8 mouse cellular contexts compared by ENCODE assay signal in the genomic region with DNA sequence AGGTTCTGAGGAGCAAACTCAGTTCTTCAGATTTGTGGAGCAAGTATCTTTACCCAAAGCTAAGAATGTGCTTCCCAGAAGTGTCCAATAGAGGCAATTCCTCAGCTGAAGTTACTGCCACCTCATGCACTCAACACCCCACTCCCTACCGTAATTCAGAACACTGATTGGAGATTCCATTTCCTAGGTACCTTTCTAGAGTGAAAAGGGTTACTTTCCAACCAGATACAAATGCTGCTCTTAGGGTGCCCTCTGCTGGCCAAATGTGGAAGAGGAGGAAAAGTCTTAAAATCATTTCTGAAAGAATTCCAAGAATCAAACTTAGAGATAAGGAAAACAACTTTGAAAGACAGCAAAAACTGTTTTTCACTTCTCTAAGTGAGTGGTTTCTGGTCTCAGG. TPM values are rescaled to one million over a fixed set of nuclear protein-coding genes. Genes with fewer than 3 reads are reported as not detected.
DNase-seq lines count a peak whose midpoint lies in the region; ATAC-seq lines count a peak whose summit lies in the region.

No protein-coding gene starts in this region.

- peak; percentile 41 for DNase-seq in cerebellum, adult 11 months
- DNase-seq in cerebellum, adult 11-12 months, result no peak
- peak; percentile 79 for DNase-seq in ZHBTc4 (ENCODE audit: low read depth, low spot score)
- peak; percentile 92 for DNase-seq in embryo, embryonic 10.5 days (ENCODE audit: low spot score)
- DNase-seq in layer of hippocampus, postnatal 10 days (ENCODE audit: low spot score in 2 of 2), result peak; percentile 83 to 86
- peak; percentile 53 for DNase-seq in lung, postnatal 25 days (ENCODE audit: low spot score)
- peak; percentile 78 for DNase-seq in right cerebral cortex, postnatal 14 days

- peak; percentile 22 to 60; a peak in 3 of 4 replicates for ATAC-seq in hematopoietic stem cell, adult 5-6 weeks (replicated peaks in 1 of 2; ENCODE audit: insufficient read depth in 1 of 2, low FRiP score in 2 of 2, low TSS enrichment in 1 of 2, low read depth in 1 of 2, poor library complexity in 2 of 2, severe bottlenecking in 2 of 2)

RNA-seq across cellular contexts. Expression of a gene that starts 4.3 kb away (rescaled TPM):
- not detected in 2 replicates for total RNA-seq in hematopoietic stem cell, adult 5-6 weeks (2017)
- not detected for total RNA-seq in layer of hippocampus, postnatal 10 days (2021)

RNA-seq across cellular contexts. Expression of a gene that starts 35.8 kb away (rescaled TPM):
- total RNA-seq in hematopoietic stem cell, adult 5-6 weeks (2017), result 23.4 and 24.6 TPM in 2 replicates
- 1 to 10 TPM in 1 of 2 experiments, under 1 TPM in 1; 0.62 to 1.6 TPM for total RNA-seq in layer of hippocampus, postnatal 10 days (2021)

RNA-seq across cellular contexts. Expression of a gene that starts 59.7 kb away (rescaled TPM):
- 70.6 and 125 TPM in 2 replicates for total RNA-seq in hematopoietic stem cell, adult 5-6 weeks (2017)
- total RNA-seq in layer of hippocampus, postnatal 10 days (2021), result 1 to 10 TPM; 7.7 to 9.5 TPM
